Mouse (Mus musculus) testis, adult 2 months (tissue): ENCODE data around the gene Fank1. TPM values are rescaled to one million over a fixed set of nuclear protein-coding genes. Genes with fewer than 3 reads are reported as not detected.
A peak's percentile ranks its signal among the peaks of the same experiment; 100 is the strongest.

ENCODE experiments used
- H3K27ac ChIP-seq: fragments of 200-500 bp; 2 replicates; pipeline ENCODE4 v1.5.1; 2012; ENCODE audit warnings: low read depth, low read length; ENCODE audit not compliant: control insufficient read depth, insufficient read depth
- H3K27me3 ChIP-seq: fragments of 200-500 bp; 2 replicates; pipeline ENCODE4 v1.6.1; 2012; ENCODE audit warnings: mild to moderate bottlenecking, low read length, moderate library complexity; ENCODE audit not compliant: control insufficient read depth, insufficient read depth
- H3K36me3 ChIP-seq: fragments of 200-500 bp; 2 replicates; pipeline ENCODE4 v1.6.1; 2012; ENCODE audit warnings: mild to moderate bottlenecking, low read length; ENCODE audit not compliant: control insufficient read depth, insufficient read depth
- H3K4me1 ChIP-seq: fragments of 200-500 bp; 2 replicates; pipeline ENCODE4 v1.6.1; 2012; ENCODE audit warnings: low read length; ENCODE audit not compliant: control insufficient read depth, insufficient read depth
- H3K4me3 ChIP-seq: fragments of 200-500 bp; 2 replicates; pipeline ENCODE4 v1.5.1; 2012; ENCODE audit warnings: low read depth, mild to moderate bottlenecking, low read length, moderate library complexity, mixed read lengths; ENCODE audit not compliant: control insufficient read depth
- CTCF ChIP-seq: fragments of 200-500 bp; IDR thresholded peaks from 2 replicates; pipeline ENCODE4 v1.5.1; 2012; ENCODE audit warnings: low read depth, mild to moderate bottlenecking, inconsistent platforms, low read length, moderate library complexity; ENCODE audit not compliant: control insufficient read depth, insufficient read depth, insufficient replicate concordance
- POLR2A ChIP-seq: fragments of 200-500 bp; IDR thresholded peaks from 2 replicates; pipeline ENCODE4 v1.6.1; 2012; ENCODE audit warnings: low read depth, mild to moderate bottlenecking, inconsistent platforms, low read length, moderate library complexity; ENCODE audit not compliant: control insufficient read depth
- polyA plus RNA-seq: library from polyadenylated mRNA; depleted of rRNA; stranded (reverse); fragments of >200 nt; gene quantifications from 2 replicates; pipeline ENCODE4 v1.2.3, GENCODE M21; 2012

Gene Fank1
- polyA plus RNA-seq, 1 experiment = 217 TPM

DNA sequence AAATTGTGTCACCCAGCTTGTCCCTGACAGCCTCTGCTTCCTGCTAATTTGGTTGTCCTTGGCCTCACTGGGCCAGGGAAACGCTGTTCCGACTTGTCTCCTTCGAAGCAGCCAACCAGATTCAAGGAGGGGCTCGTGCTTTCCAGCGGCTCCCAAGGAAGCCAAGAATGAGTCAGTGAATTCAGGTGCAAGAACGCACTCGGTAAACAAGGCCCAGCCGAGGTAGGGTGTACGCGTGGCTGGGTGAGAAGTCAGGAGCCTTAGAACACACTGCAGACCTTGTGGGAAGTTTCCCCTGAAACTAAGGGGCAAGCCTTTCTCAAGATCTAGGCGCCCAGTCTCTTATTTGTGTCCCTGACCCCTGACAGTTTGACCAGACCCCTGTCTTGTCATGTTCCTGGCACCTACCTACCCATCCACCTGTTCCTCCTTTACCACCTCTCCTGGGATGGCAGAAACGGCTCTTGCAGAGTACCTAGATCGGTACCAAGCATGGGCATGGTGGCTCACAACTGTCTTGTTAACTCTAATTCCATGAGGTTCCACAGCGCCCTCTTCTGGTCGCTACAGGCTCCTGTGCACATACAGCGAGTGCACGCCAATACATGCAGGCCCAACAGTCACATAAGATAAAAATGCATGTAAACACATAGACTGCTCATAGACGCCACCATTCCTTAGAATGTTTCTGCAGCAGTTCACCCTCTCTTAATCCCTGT, 6.2 kb downstream of the Fank1 start, which contains the start of gene Dhx32:
Gene Dhx32 (minus strand): TSS at position 10 of the 719 bp plus-strand sequence.
- Histone ChIP-seq H3K27me3 (no peaks in the 10 kb centered on the region), H3K4me1 (peaks cover 8% of the 10 kb centered on the region), H3K36me3 (no peaks in the 10 kb centered on the region), H3K4me3 (peak within 1 kb of the TSS; percentile 29), H3K27ac (peak within 1 kb of the TSS; percentile 91)
- TF ChIP-seq CTCF (peak; percentile 88; the same call in 1 of the 2 replicates), POLR2A (no peak; the same call in 1 of the 2 replicates)

DNA sequence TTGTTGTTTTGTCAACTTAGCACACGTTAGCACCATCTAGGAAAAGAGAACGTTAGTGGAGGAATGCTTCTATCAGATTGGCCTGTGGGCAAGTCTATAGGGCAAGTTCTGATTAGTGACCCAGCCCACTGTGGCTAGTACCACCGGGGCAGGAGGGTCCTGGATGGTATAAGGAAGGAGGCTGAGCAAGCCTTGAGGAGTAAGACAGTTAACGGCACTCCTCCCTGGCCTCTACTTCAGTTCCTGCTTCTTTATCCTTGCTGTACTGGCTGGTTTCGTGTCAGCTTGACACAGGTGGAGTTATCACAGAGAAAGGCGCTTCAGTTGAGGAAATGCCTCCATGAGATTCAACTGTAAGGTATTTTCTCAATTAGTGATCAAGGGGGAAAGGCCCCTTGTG, 10.9 kb downstream of the Fank1 start:
- Histone ChIP-seq H3K27me3 (no peaks in the 10 kb centered on the region), H3K36me3 (no peaks in the 10 kb centered on the region), H3K4me3 (no peak overlapping the region), H3K4me1 (peaks cover 7% of the 10 kb centered on the region), H3K27ac (no peak overlapping the region)
- TF ChIP-seq POLR2A (no peak), CTCF (no peak)

DNA sequence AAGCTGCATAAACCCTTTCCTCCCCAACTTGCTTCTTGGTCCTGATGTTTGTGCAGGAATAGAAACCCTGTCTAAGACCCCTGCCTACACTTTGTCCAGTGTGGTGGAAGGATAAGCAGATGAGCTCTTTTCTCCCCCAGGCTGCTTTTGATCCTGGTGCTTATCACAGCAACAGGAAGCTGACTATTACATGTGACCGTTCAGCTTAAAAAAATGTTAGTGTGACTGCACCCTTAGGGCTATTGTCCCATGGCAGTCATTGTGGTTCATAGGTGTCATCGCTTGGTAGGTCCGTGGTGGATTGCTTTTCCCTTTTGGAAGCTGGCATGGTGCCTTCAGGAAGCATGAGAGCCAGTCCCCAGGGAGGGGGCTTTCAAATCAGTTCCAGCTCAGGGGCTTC, 11.5 kb downstream of the Fank1 start:
- Histone ChIP-seq H3K27me3 (no peaks in the 10 kb centered on the region), H3K27ac (no peak overlapping the region), H3K36me3 (no peaks in the 10 kb centered on the region), H3K4me3 (no peak overlapping the region), H3K4me1 (peaks cover under 1% of the 10 kb centered on the region; the same call in 1 of the 2 replicates)
- TF ChIP-seq POLR2A (no peak), CTCF (no peak)

DNA sequence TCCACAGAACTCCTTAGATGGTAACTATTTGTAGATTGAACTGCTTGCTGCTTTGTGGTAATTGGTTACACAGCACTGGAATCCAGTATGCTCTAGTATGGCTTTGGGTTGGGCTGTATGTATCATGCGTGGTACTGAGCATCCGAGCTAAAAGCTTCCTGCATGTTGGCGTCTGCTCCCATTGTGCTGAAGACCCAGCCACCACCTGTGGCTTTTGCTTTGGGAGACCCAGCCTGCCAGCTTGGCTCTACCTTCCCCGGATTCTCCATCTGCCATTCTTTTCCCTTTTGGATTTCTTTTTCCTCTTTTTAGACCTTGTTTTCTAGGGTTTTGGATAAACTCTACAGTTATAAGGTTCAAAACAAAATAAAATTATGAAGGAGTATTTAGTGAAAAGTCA, 13.5 kb downstream of the Fank1 start:
- Histone ChIP-seq H3K27ac (no peak overlapping the region), H3K4me3 (no peak overlapping the region), H3K36me3 (no peaks in the 10 kb centered on the region), H3K27me3 (no peaks in the 10 kb centered on the region), H3K4me1 (no peaks in the 10 kb centered on the region)
- no peak for TF ChIP-seq POLR2A

DNA sequence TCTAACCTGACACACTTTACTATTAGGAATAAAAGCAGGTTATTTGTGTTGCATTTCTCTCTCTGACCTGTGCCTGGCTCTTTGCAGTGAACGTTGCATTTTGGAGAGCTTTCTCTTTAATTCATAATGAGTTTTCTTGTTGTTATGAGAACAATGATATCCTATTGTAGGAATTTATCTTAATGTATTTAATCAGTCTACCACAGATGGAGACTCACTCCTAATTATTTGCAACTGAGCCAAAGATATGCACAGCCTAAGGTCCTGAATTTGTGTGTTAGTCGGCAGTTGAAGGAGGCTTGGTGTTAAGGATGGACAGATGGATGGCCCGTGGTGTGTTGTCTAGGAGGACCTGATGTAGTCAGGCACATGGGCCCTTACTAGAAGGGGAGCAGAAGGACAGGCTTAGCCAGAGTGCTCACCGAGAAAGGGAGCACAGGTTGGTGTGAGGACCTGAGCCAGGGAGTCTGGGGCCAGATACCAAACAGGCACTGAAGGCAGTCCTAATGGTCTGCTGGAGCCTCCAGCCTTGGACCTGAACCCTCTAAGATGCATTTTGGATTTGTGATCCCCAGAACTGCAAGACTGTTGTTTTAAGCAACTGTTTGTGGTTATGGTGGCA, 14.1 kb downstream of the Fank1 start:
- no peaks in the 10 kb centered on the region for H3K4me1 ChIP-seq
- TF ChIP-seq POLR2A (no peak), CTCF (no peak)
- H3K27ac ChIP-seq = no peak overlapping the region
- H3K4me3 ChIP-seq = no peak overlapping the region
- H3K36me3 ChIP-seq = no peaks in the 10 kb centered on the region
- H3K27me3 ChIP-seq = no peaks in the 10 kb centered on the region

DNA sequence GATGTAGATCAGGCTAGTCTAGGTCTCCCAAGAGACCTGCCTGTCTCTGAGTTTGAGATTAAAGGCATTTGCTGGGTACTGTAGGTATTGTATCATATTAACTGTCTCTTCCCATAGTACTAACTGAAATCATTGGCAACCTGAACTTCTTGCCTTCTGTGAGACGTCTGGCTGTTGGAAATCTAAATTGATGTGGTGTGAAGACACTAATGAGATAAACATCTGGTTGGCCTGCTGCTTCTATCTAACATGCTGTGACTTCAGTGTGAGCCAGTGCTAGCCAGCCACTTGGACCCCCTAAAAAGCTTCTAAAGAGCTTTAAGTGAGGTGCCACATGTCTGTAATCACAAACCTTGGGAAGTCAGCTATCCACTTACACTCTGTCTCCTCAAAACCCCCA, 16.1 kb downstream of the Fank1 start:
- no peaks in the 10 kb centered on the region for H3K4me1 ChIP-seq
- no peaks in the 10 kb centered on the region for H3K36me3 ChIP-seq
- H3K4me3 ChIP-seq = no peak overlapping the region
- no peaks in the 10 kb centered on the region for H3K27me3 ChIP-seq
- no peak overlapping the region for H3K27ac ChIP-seq
- TF ChIP-seq POLR2A (no peak), CTCF (no peak)

DNA sequence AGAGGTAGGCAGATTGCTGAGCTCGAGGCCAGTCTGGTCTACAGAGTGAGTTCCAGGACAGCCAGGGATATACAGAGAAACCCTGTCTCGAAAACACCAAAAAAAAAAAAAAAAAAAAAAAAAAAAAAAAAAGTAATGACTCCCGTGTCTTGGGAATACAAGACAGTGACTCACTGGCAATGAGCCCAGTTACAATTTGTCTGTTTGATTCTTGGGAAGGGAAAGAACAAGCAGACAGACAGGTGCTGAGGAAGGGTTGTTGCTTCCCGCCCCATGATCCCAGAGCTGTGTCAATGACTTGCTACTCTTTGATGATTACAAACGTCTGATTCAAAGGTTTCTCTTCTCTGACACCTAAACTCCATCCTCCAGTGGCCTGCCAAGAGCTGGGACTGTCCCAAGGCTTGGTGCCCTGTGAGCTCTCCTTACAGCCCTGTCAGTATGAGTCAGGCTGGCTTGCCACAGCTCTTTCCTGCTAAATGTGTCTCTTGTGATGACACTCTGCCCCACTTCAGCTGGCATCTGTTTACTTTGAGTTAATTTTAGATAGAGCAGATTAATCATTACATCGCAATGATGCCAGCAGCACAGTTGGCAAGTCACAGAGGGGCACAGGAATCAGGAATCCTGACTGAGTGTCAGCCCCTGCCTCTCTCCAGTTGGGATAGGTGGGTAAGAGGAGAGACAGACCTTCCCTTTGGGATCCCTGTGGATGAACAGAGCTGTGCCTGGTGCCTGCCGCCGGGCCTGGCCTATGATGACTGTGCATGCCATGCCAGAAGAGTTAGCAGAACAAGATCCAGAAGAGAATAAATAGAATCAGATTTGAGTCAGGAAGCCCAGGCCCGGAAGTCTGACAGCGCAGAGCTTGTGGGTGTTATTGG, 16.8 kb downstream of the Fank1 start:
- Histone ChIP-seq H3K4me1 (no peaks in the 10 kb centered on the region), H3K27me3 (no peaks in the 10 kb centered on the region), H3K36me3 (no peaks in the 10 kb centered on the region), H3K4me3 (no peak overlapping the region), H3K27ac (no peak overlapping the region)
- TF ChIP-seq POLR2A (no peak), CTCF (no peak)
